Mouse (Mus musculus) ES-Bruce4 (cell line): ENCODE results near the gene Ggta1. TPM values are rescaled to one million over a fixed set of nuclear protein-coding genes. Genes with fewer than 3 reads are reported as not detected.

Experiments
- H3K27ac ChIP-seq: 2 replicates; pipeline ENCODE4 v1.5.1; 2012; ENCODE audit warnings: low read length, inconsistent platforms; ENCODE audit not compliant: insufficient read depth
- H3K27me3 ChIP-seq: 2 replicates; pipeline ENCODE4 v1.6.1; 2012; ENCODE audit warnings: mild to moderate bottlenecking, low read length, inconsistent platforms; ENCODE audit not compliant: control insufficient read depth, poor library complexity, insufficient read depth, severe bottlenecking
- H3K36me3 ChIP-seq: 2 replicates; pipeline ENCODE4 v1.6.1; 2012; ENCODE audit warnings: inconsistent platforms, mild to moderate bottlenecking, low read length, moderate library complexity; ENCODE audit not compliant: control insufficient read depth, poor library complexity, insufficient read depth, severe bottlenecking
- H3K4me1 ChIP-seq: one replicate; pipeline ENCODE4 v1.8.1; 2011; ENCODE audit warnings: low read length; ENCODE audit not compliant: control insufficient read depth, insufficient read depth
- H3K4me3 ChIP-seq: 2 replicates; pipeline ENCODE4 v1.5.1; 2011; ENCODE audit warnings: low read depth, mild to moderate bottlenecking, low read length
- H3K9ac ChIP-seq: 2 replicates; pipeline ENCODE4 v1.6.1; 2012; ENCODE audit warnings: low read depth, mild to moderate bottlenecking, inconsistent platforms; ENCODE audit not compliant: poor library complexity, severe bottlenecking
- H3K9me3 ChIP-seq: replicated peaks from 2 replicates; pipeline ENCODE4 v1.6.1; 2012; ENCODE audit warnings: mild to moderate bottlenecking, low read length, inconsistent platforms; ENCODE audit not compliant: control insufficient read depth, poor library complexity, insufficient read depth, severe bottlenecking
- CTCF ChIP-seq: IDR thresholded peaks from one replicate; pipeline ENCODE4 v1.8.1; 2011; ENCODE audit warnings: low read depth, low read length
- EP300 ChIP-seq: IDR thresholded peaks from 2 replicates; pipeline ENCODE4 v1.6.1; 2011; ENCODE audit warnings: low read depth, low read length; ENCODE audit not compliant: insufficient read depth
- POLR2A ChIP-seq: IDR thresholded peaks from one replicate; pipeline ENCODE4 v1.8.1; 2011; ENCODE audit warnings: low read length; ENCODE audit not compliant: insufficient read depth
- polyA plus RNA-seq: library from polyadenylated mRNA; stranded (reverse); fragments of >200 nt; gene quantifications from 2 replicates; pipeline ENCODE4 v1.2.4, GENCODE M21; 2011; ENCODE audit warnings: low read depth; ENCODE audit not compliant: missing spikeins, insufficient read depth, insufficient read length

The Ggta1 gene
- polyA plus RNA-seq, 1 experiment, result 52.5 TPM

DNA sequence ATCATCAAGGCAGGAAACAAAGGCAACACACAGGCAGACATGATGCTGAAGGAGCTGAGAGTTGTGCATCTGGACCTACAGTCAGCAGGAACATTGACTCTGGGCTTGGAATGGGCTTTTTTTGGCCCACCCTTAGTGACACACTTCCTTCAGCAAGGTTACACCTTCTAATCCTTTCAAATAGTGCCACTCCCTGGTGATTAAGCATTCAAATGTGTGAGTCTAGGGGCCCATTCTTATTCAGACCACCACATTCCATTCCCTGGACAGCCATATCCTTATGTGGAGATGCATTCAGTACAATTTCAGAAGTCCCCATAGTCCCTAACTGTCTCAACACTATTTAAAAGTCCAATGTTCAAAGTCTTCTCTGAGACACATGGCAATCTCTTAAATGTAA, 92.3 kb downstream of the Ggta1 start:
- no peaks in the 10 kb centered on the region for H3K4me1 ChIP-seq
- no peak overlapping the region for H3K9ac ChIP-seq
- H3K36me3 ChIP-seq, result no peaks in the 10 kb centered on the region
- no peak overlapping the region for H3K4me3 ChIP-seq
- H3K27ac ChIP-seq, result no peak overlapping the region
- H3K9me3 ChIP-seq, result no peaks in the 10 kb centered on the region
- no peaks in the 10 kb centered on the region for H3K27me3 ChIP-seq
- TF ChIP-seq CTCF (no peak), EP300 (no peak), POLR2A (no peak)

DNA sequence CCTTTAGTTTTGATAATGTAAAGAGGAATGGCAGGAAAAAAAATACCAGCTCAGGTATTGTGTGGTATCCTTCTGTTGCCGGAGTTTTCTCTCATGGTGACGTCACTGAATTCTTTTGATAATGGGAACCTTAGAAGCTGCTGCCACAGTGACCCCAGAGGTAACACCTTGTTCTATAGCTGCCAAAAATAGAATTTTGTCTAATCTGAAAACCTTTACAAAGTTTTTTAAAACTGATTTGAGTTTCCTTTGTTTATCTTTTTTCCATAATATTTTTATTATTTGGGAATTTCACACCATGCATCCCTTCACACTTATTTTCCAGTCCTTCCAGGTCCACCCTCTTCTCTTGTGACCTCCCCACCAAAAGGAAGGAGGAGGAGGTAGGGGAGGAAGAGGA, 95.4 kb downstream of the Ggta1 start, which contains the start of gene 4930568D16Rik:
Gene 4930568D16Rik (minus strand): TSS at position 101 of the 400 bp plus-strand sequence.
- H3K27ac ChIP-seq, result no peak within 1 kb of the TSS
- H3K9me3 ChIP-seq, result peaks cover 2% of the 10 kb centered on the region; the same call in 1 of the 2 replicates
- TF ChIP-seq POLR2A (no peak), CTCF (no peak), EP300 (no peak)
- H3K36me3 ChIP-seq, result no peaks in the 10 kb centered on the region
- no peaks in the 10 kb centered on the region for H3K27me3 ChIP-seq
- H3K9ac ChIP-seq, result no peak within 1 kb of the TSS
- H3K4me3 ChIP-seq, result no peak within 1 kb of the TSS
- no peaks in the 10 kb centered on the region for H3K4me1 ChIP-seq

Other genes with a start within 250 kb of the Ggta1 start
- 46.9 and 48.8 TPM in 2 replicates for gene Gsn, start 206.9 kb downstream of the Ggta1 start, polyA plus RNA-seq
- 16.3 and 17.9 TPM in 2 replicates for gene Stom, start 126.3 kb downstream of the Ggta1 start, polyA plus RNA-seq
- not detected in 2 replicates for gene 4930568D16Rik, start 95.5 kb downstream of the Ggta1 start, polyA plus RNA-seq
- not detected in 2 replicates for gene 4930402F06Rik, start 66.1 kb downstream of the Ggta1 start, polyA plus RNA-seq
- gene Dab2ip, start 95.0 kb upstream of the Ggta1 start, polyA plus RNA-seq, result 29.4 and 37.3 TPM in 2 replicates